Mouse (Mus musculus) midbrain, embryonic 10.5 days (tissue): ENCODE data around the gene Slc6a14. TPM values are rescaled to one million over a fixed set of nuclear protein-coding genes. Genes with fewer than 3 reads are reported as not detected.

Source experiments
- DNase-seq: peaks from one replicate; pipeline ENCODE4 v3.0.0-alpha.2; 2017; ENCODE audit warnings: low spot score
- H3K27ac ChIP-seq: fragments of 300-500 bp; sonication (generic); replicated peaks from 2 replicates; pipeline ENCODE4 v1.5.1; 2016; ENCODE audit warnings: mild to moderate bottlenecking
- H3K27me3 ChIP-seq: fragments of 300-500 bp; sonication (generic); 2 replicates; pipeline ENCODE4 v1.6.1; 2016; ENCODE audit warnings: low read depth, mild to moderate bottlenecking; ENCODE audit not compliant: poor library complexity, severe bottlenecking
- H3K36me3 ChIP-seq: fragments of 300-500 bp; sonication (generic); 2 replicates; pipeline ENCODE4 v1.6.1; 2016; ENCODE audit warnings: mild to moderate bottlenecking, moderate library complexity
- H3K4me1 ChIP-seq: fragments of 300-500 bp; sonication (generic); 2 replicates; pipeline ENCODE4 v1.6.1; 2016
- H3K4me3 ChIP-seq: fragments of 300-500 bp; sonication (generic); 2 replicates; pipeline ENCODE4 v1.5.1; 2016; ENCODE audit warnings: mild to moderate bottlenecking, moderate library complexity
- H3K9me3 ChIP-seq: fragments of 300-500 bp; sonication (generic); replicated peaks from 2 replicates; pipeline ENCODE4 v1.6.1; 2016; ENCODE audit warnings: mild to moderate bottlenecking
- WGBS: fragments of 180-500 bp; shearing (Covaris S2); methylation state at CpG from one replicate; pipeline ENCODE4 v1.1.7; 2016; 5-methylcytosine and 5-hydroxymethylcytosine counted together
- polyA plus RNA-seq: library from polyadenylated mRNA; unstranded; fragments of >200 nt; fragmentation: Nextera tagmentation; extraction: Ambion mirVana; gene quantifications from 2 replicates; pipeline ENCODE4 v1.2.1, GENCODE M21; 2016

The Slc6a14 gene
- polyA plus RNA-seq, result not detected in 2 replicates

DNA sequence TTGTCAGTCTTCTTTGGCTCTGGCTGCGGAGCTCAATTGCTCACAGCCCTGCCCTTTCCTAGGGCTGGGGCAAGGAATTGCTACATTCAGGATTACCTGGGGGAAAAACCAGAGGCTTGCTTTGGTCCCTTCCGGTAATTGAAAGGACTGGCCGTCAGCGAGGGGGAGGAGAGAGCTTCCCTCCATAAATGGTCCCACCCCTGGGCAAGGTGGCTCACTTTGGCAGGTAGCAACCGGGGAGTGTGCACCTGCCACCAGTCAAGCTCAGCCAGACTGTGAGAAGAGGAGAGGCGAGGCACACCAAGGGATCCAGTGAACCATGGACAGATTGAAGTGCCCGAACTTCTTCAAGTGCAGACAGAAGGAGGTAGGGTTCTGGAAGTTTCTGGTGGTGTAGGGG, at the start of gene Slc6a14:
TSS of gene Slc6a14 (plus strand) at position 68 of the 400 bp plus-strand sequence.
- Histone ChIP-seq H3K27ac (no peak within 1 kb of the TSS), H3K4me1 (no peaks in the 10 kb centered on the region), H3K27me3 (no peaks in the 10 kb centered on the region), H3K4me3 (no peak within 1 kb of the TSS), H3K36me3 (no peaks in the 10 kb centered on the region), H3K9me3 (no peaks in the 10 kb centered on the region)
- WGBS, result 65% methylated on average over 7 of the region's 7 CpGs
- DNase-seq, result no peak

- H3K27ac ChIP-seq, result no peak overlapping the region
- H3K4me3 ChIP-seq, result no peak overlapping the region
- no peak for DNase-seq
- H3K9me3 ChIP-seq, result no peaks in the 10 kb centered on the region
- 34% methylated on average over 7 of the region's 7 CpGs for WGBS
- H3K4me1 ChIP-seq, result no peaks in the 10 kb centered on the region
- H3K36me3 ChIP-seq, result no peaks in the 10 kb centered on the region
- no peaks in the 10 kb centered on the region for H3K27me3 ChIP-seq
Measured at GRCm38 (mm10) chrX:21670896-21671295, 43.8 kb upstream of the Slc6a14 start.

DNA sequence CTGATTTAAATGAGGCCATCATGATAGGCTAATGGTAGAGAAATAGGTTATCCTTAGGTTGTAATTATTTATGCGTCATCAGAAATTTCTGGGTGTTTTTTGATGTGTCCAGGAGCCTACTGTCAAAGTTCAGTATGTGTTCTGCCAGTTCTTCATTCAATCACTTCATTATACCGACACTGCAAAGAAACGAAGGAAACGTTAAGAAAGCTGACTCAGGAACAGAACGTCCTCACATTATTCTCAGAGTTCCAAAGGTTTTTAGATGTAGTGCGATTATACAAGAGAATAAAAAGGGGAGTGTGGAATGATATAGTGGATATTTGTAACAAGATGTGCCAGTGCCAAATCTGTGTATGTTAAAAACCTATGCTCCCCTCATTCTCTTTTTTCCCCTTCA, 19.5 kb upstream of the Slc6a14 start:
- no peak for DNase-seq
- no peaks in the 10 kb centered on the region for H3K9me3 ChIP-seq
- no peak overlapping the region for H3K4me3 ChIP-seq
- WGBS, result 78% methylated on average over 6 of the region's 6 CpGs
- no peak overlapping the region for H3K27ac ChIP-seq
- H3K36me3 ChIP-seq, result no peaks in the 10 kb centered on the region
- H3K27me3 ChIP-seq, result no peaks in the 10 kb centered on the region
- no peaks in the 10 kb centered on the region for H3K4me1 ChIP-seq

DNA sequence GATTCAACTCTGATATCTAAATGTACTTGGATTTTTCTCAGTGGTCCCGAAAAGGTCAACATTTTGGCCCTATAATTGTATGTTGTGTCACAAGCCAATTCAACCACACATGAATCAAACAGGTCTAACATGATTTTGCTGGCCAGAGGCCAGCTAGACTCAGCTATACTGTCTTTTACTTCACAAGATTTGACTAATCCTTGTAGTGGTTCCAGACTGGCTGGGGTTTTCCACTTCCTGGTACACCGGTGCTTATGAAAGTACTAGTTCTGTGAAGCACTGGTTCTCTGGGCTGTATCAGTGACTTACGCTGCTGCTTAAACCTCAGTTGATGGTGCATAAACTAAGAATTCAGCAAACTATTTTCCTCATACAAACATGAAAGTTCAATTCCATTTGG, 19.0 kb upstream of the Slc6a14 start:
- 88% methylated on average over 3 of the region's 3 CpGs for WGBS
- DNase-seq, result no peak

GRCm38 (mm10) chrX:21701646-21702045, 13.1 kb upstream of the Slc6a14 start:
- no peaks in the 10 kb centered on the region for H3K36me3 ChIP-seq
- WGBS, result 80% methylated on average over 4 of the region's 4 CpGs
- no peak overlapping the region for H3K4me3 ChIP-seq
- H3K9me3 ChIP-seq, result no peaks in the 10 kb centered on the region
- H3K27me3 ChIP-seq, result no peaks in the 10 kb centered on the region
- no peak overlapping the region for H3K27ac ChIP-seq
- no peaks in the 10 kb centered on the region for H3K4me1 ChIP-seq
- DNase-seq, result no peak

More for the DNA sequence above, 19.0 kb upstream of the Slc6a14 start:
- H3K4me1 ChIP-seq, result no peaks in the 10 kb centered on the region
- H3K36me3 ChIP-seq, result no peaks in the 10 kb centered on the region
- H3K27me3 ChIP-seq, result no peaks in the 10 kb centered on the region
- H3K27ac ChIP-seq, result no peak overlapping the region
- H3K4me3 ChIP-seq, result no peak overlapping the region
- H3K9me3 ChIP-seq, result no peaks in the 10 kb centered on the region

DNA sequence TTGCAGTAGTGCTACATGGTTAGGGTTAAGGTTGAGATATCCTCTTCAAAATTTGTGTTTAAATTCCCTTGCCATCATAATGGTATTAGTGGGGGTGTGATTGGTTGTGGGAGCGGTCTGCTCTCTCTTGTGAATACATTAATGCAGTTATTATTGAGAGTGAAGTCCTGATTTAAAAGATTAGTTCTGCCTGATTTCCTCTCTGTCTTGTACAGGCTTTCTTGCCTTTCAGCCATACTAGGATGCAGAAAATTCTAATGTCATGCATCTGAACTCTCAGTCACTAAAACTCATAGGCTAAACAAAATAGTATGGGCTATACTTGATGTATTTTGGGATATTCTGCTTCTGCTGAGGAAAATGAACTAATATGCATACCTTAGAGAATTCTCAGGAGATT, 10.2 kb upstream of the Slc6a14 start:
- no peak overlapping the region for H3K27ac ChIP-seq
- WGBS, result 54% methylated on average over 1 of the region's 1 CpGs
- no peak for DNase-seq
- no peaks in the 10 kb centered on the region for H3K9me3 ChIP-seq
- H3K27me3 ChIP-seq, result no peaks in the 10 kb centered on the region
- H3K36me3 ChIP-seq, result no peaks in the 10 kb centered on the region
- H3K4me3 ChIP-seq, result no peak overlapping the region
- no peaks in the 10 kb centered on the region for H3K4me1 ChIP-seq

- Histone ChIP-seq H3K27me3 (no peaks in the 10 kb centered on the region), H3K9me3 (no peaks in the 10 kb centered on the region), H3K36me3 (no peaks in the 10 kb centered on the region), H3K4me1 (no peaks in the 10 kb centered on the region), H3K4me3 (no peak overlapping the region), H3K27ac (no peak overlapping the region)
- WGBS, result 57% methylated on average over 5 of the region's 5 CpGs
- DNase-seq, result no peak
Measured at GRCm38 (mm10) chrX:21715293-21715692, 597 bp downstream of the Slc6a14 start.

DNA sequence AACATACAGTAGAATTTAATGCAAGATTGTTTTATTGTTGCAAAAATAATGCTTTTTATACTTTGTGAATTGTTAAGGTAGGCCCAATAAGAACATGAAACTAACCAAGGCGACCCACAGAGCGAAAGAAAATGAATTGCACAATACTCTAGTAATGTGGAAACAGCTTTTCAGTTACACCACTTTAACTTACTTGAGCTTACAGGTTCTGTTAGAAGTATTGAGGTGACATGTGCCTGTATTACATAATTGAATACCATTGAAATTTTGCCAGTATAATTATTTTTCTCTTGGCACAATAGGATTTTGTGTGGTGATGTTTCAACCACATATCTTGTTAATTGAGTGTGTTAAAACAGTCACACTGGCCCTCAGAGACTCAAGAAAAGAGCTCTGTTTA, 2.2 kb downstream of the Slc6a14 start:
- no peaks in the 10 kb centered on the region for H3K9me3 ChIP-seq
- H3K27me3 ChIP-seq, result no peaks in the 10 kb centered on the region
- DNase-seq, result no peak
- H3K27ac ChIP-seq, result no peak overlapping the region
- H3K4me1 ChIP-seq, result no peaks in the 10 kb centered on the region
- H3K36me3 ChIP-seq, result no peaks in the 10 kb centered on the region
- WGBS, result 96% methylated on average over 2 of the region's 2 CpGs
- no peak overlapping the region for H3K4me3 ChIP-seq

GRCm38 (mm10) chrX:21744997-21745396, 30.3 kb downstream of the Slc6a14 start, which contains the start of gene Gm28269:
TSS of gene Gm28269 (minus strand) at chrX:21745097.
- Histone ChIP-seq H3K4me3 (no peak within 1 kb of the TSS), H3K4me1 (no peaks in the 10 kb centered on the region), H3K27ac (no peak within 1 kb of the TSS), H3K9me3 (no peaks in the 10 kb centered on the region), H3K36me3 (no peaks in the 10 kb centered on the region), H3K27me3 (no peaks in the 10 kb centered on the region)
- DNase-seq, result no peak

Other genes with a start within 250 kb of the Slc6a14 start
- 0.09 and 0.17 TPM in 2 replicates for gene Agtr2, start 230.4 kb upstream of the Slc6a14 start, polyA plus RNA-seq
- gene Gm28269, start 30.2 kb downstream of the Slc6a14 start, polyA plus RNA-seq, result not detected in 2 replicates